Mouse (Mus musculus) lung, adult 2 months (tissue): Measurements from ENCODE around the gene Ccdc90b.

Experiments
- CTCF ChIP-seq: fragments of 200-500 bp; IDR thresholded peaks from 2 replicates; pipeline ENCODE4 v1.5.1; 2011; ENCODE audit warnings: mild to moderate bottlenecking, low read length, control low read depth; ENCODE audit not compliant: insufficient read depth
- POLR2A ChIP-seq: fragments of 200-500 bp; IDR thresholded peaks from 2 replicates; pipeline ENCODE4 v1.6.1; 2011; ENCODE audit warnings: low read depth, mild to moderate bottlenecking, control low read depth, low read length, borderline replicate concordance; ENCODE audit errors: extremely low read depth

DNA sequence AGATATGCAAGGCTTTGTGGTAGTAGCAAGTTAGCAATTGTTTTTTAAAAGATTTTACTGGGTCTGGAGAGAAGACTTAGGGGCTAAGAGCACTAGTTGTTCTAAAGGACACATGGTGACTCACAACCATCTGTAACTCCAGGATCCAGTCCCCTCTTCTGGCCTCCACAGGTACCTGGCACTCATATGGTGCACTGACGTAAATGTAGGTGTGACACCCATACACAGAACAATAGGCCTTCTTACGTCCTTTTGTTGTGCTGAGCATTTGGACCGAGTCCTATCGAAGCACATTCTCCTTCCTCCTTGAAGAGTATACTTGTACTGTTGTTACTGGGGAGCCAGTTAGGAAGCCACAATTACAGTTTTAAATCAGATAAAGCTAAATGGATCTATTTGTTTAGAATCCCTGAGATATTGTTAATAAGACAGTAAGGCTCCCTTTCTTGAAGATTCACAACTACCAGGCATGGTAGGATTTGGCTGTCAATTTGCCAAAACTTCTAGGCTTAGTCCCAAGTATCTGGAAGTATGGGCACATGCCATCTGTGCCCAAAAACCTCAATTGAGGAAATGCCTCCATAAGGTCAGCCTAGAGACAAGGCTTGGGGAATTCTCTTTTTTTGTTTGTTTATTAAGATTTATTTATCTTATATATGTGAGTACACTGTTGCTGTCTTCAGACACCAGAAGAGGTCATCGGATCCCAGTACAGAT lies 19.7 kb downstream of the Ccdc90b start:
- TF ChIP-seq CTCF = no peak
- TF ChIP-seq POLR2A = no peak
